10 mouse cellular contexts compared by ENCODE assay signal in genomic region chr3:139397077-139397865, GRCm38 (mm10).
A peak's percentile ranks its signal among the peaks of the same experiment; 100 is the strongest.
DNase-seq lines count a peak whose midpoint lies in the region; ATAC-seq and TF ChIP-seq lines count a peak whose summit lies in the region.
"Had no signal": no experiment of that assay in that cellular context is flagged by ENCODE, and none has a peak within 500 bp of the region (broad histone marks: within the 10 kb centered on the region; RNA-seq: fewer than 3 reads in every experiment).

No protein-coding gene starts in this region.

- no peak overlapping the region for H3K4me3 ChIP-seq in left cerebral cortex, adult 2 months
- no peak overlapping the region for H3K4me3 ChIP-seq in stomach, embryonic 16.5 days (replicated peaks; ENCODE audit: low read length)
- H3K4me3 ChIP-seq: liver, embryonic 15.5 days; neural tube, embryonic 12.5 days had no signal

- no peaks in the 10 kb centered on the region for H3K4me1 ChIP-seq in stomach, embryonic 16.5 days (ENCODE audit: control insufficient read depth, insufficient read depth, low read length)
- H3K4me1 ChIP-seq: liver, embryonic 15.5 days; neural tube, embryonic 12.5 days had no signal

- peak overlapping the region; percentile 15; the same call in 1 of the 2 replicates for H3K4me2 ChIP-seq in stomach, embryonic 16.5 days (ENCODE audit: low read depth, low read length)
- H3K4me2 ChIP-seq: liver, embryonic 15.5 days; neural tube, embryonic 12.5 days had no signal

- 0 out of 2 replicates have a peak overlapping the region, but pooled peaks have one; percentile 30 for H3K27ac ChIP-seq in left cerebral cortex, adult 2 months
- H3K27ac ChIP-seq in stomach, embryonic 16.5 days (ENCODE audit: low read length) = peak overlapping the region; percentile 34
- H3K27ac ChIP-seq: liver, embryonic 15.5 days; neural tube, embryonic 12.5 days had no signal

- DNase-seq in kidney, postnatal 10 days = peak; percentile 60
- no peak for DNase-seq in kidney, adult 9 months
- DNase-seq in retina, postnatal 1 day = peak; percentile 5
- no peak for DNase-seq in retina, embryonic 14.5 days (ENCODE audit: low spot score)
- peak; percentile 11 to 30 for DNase-seq in left cerebral cortex, adult 2 months (ENCODE audit: extremely low spot score in 1 of 2, low spot score in 2 of 2)
- DNase-seq in natural killer cell, adult 2 months (ENCODE audit: low spot score in 2 of 2) = no peak

- peak; percentile 62; the same call in 1 of the 2 replicates for ATAC-seq in stomach, embryonic 16.5 days (ENCODE audit: insufficient read depth, low FRiP score)
- ATAC-seq: activated CD4-positive, CD25-positive, alpha-beta regulatory T cell, adult 4 months had no signal

- WGBS in stomach, embryonic 16.5 days = 42% methylated on average over 9 of the region's 9 CpGs

- no peak for TF ChIP-seq CTCF in left cerebral cortex, adult 2 months (IDR thresholded peaks at IDR 0.05)

- no peak overlapping the region for H3K9ac ChIP-seq in stomach, embryonic 16.5 days (ENCODE audit: low read length)
- H3K9ac ChIP-seq: liver, embryonic 15.5 days; neural tube, embryonic 12.5 days had no signal

- H3K36me3 ChIP-seq in stomach, embryonic 16.5 days (ENCODE audit: control insufficient read depth, insufficient read depth, low read length) = no peaks in the 10 kb centered on the region
- H3K36me3 ChIP-seq: liver, embryonic 15.5 days; neural tube, embryonic 12.5 days had no signal

- intact Hi-C loops in left cerebral cortex, adult 2 months (cut with DNase I) = no loop called here

- H3K9me3 ChIP-seq in stomach, embryonic 16.5 days (replicated peaks; ENCODE audit: control insufficient read depth, low read length) = no peaks in the 10 kb centered on the region
- H3K9me3 ChIP-seq: liver, embryonic 15.5 days had no signal

- H3K27me3 ChIP-seq in stomach, embryonic 16.5 days (ENCODE audit: control insufficient read depth, insufficient read depth, low read length) = no peaks in the 10 kb centered on the region
- H3K27me3 ChIP-seq: liver, embryonic 15.5 days; neural tube, embryonic 12.5 days had no signal

Comparison
In these comparisons a context has a peak if more than half of its experiments do, and no peak if none do; other contexts are left out.
1. DNase-seq: peak in kidney, postnatal 10 days (single experiment), retina, postnatal 1 day (single experiment) and left cerebral cortex, adult 2 months (2 of 2); none in kidney, adult 9 months (single experiment), retina, embryonic 14.5 days (single experiment) and natural killer cell, adult 2 months (0 of 2).